Mouse (Mus musculus): ENCODE results near the gene Tmem222. TPM values are rescaled to one million over a fixed set of nuclear protein-coding genes. Genes with fewer than 3 reads are reported as not detected.

The Tmem222 gene
- polyA plus RNA-seq, 1 experiment: 143 TPM

DNA sequence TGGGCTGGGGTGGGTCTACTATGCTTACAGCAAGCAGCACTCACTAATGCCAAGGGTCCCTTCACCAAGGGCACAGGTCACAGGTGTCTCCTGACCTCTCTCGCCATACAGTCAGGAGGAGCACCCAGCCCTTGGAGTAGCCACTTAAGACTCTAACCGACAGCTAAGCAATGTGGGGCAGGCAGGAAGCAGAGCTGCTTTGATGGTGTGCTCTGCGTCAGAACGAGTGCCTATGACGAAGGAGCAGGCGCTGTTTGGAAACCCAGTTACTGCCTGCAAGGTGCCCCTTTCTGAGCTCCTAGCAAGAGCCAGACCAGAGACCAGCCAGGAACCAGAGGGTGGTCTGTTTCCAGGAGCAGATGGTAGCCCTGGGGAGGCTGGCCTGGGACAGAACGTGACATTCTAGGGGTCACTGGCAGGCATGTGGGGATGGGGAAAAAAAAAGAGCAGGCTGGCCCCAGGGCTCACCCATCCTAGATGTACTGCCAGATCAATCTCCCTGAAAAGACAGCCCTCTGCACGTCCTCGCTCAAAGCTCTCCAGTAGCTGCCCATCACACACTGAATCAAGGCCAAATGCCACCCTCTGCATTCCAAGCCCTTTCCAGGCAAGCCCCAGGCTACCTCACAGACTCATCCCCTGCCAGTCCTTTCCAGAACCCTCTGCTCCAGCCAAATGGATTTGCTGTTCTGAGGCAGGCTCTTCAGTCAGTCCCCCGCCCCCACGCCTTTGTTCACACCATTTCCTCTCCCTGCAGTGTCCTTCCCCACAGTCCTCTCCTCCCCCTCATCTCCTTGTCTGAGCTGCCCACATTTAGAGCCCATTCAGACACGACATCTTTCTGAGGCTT lies 21.1 kb upstream of the Tmem222 start:
- no peaks in the 10 kb centered on the region for H3K27me3 ChIP-seq (ENCODE audit: control insufficient read depth, insufficient read depth, low read length)
- H3K4me3 ChIP-seq (ENCODE audit: control insufficient read depth, insufficient read depth, low read length): no peak overlapping the region
- peak overlapping the region; percentile 88 for H3K27ac ChIP-seq (ENCODE audit: control insufficient read depth, insufficient read depth, low read length)
- 33% methylated on average over 12 of the region's 12 CpGs for WGBS
- H3K4me1 ChIP-seq (replicated peaks; ENCODE audit: control insufficient read depth, insufficient read depth, low read length): peaks cover 22% of the 10 kb centered on the region
- peaks cover 25% of the 10 kb centered on the region for H3K36me3 ChIP-seq (ENCODE audit: control insufficient read depth, insufficient read depth, low read length)
- TF ChIP-seq CTCF (IDR thresholded peaks at IDR 0.05; ENCODE audit: borderline replicate concordance, control insufficient read depth, extremely low read depth, insufficient read depth, low read length, poor library complexity): no peak
- TF ChIP-seq POLR2A (IDR thresholded peaks at IDR 0.05; ENCODE audit: control insufficient read depth, extremely low read depth, insufficient read depth, low read length, poor library complexity): peak; percentile 40; the same call in 1 of the 2 replicates
- DNase-seq: peak; percentile 74

DNA sequence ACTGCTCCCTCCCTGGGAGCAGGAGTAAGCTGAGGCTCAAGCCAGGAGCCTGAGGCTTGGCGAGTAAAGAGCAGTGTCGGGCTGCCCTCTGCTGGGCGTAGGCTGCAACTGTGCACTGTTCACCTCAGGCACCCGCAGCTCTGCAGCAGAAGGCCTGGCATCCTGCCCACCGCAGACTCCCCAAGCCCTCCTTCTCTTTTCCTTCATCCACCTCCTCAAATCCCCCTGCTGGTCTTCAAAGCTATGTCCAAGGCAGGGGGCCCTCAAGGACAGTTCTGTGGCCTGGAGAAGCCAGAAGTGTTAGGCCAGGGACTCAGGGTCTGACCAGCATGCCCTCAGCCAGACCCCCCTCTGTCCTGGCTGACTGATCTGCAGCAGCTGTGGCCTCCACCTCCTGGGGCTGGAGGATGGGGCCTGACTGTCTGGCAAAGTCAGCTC lies 20.2 kb upstream of the Tmem222 start:
- Histone ChIP-seq H3K27ac (ENCODE audit: control insufficient read depth, insufficient read depth, low read length) (peak overlapping the region; percentile 81), H3K27me3 (ENCODE audit: control insufficient read depth, insufficient read depth, low read length) (no peaks in the 10 kb centered on the region), H3K36me3 (ENCODE audit: control insufficient read depth, insufficient read depth, low read length) (peaks cover 25% of the 10 kb centered on the region), H3K4me1 (replicated peaks; ENCODE audit: control insufficient read depth, insufficient read depth, low read length) (peaks cover 31% of the 10 kb centered on the region), H3K4me3 (ENCODE audit: control insufficient read depth, insufficient read depth, low read length) (no peak overlapping the region)
- no peak for TF ChIP-seq POLR2A (IDR thresholded peaks at IDR 0.05; ENCODE audit: control insufficient read depth, extremely low read depth, insufficient read depth, low read length, poor library complexity)
- TF ChIP-seq CTCF (IDR thresholded peaks at IDR 0.05; ENCODE audit: borderline replicate concordance, control insufficient read depth, extremely low read depth, insufficient read depth, low read length, poor library complexity): peak; percentile 96
- 5% methylated on average over 5 of the region's 5 CpGs for WGBS
- DNase-seq: peak; percentile 88

DNA sequence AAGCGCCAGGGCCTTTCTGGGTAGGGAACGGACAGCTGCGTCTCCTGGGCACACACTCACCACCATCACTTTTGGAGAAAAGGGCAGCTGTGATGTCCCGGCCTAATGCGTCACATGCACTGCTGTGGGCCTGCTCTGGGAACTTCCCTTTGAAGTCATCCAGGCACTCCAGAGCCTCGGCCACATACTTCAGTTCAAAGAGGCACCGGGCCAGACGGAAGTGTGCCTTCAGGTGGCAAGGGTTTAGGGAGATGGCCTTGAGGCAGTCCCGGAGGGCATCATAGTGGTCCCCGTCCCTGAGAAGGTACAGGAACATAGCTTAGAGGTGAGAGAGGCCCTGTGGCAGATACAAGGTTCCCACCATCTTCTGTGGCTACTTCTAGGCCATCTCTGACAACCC lies 19.8 kb upstream of the Tmem222 start:
- H3K27me3 ChIP-seq (ENCODE audit: control insufficient read depth, insufficient read depth, low read length): no peaks in the 10 kb centered on the region
- DNase-seq: peak; percentile 19
- no peak overlapping the region for H3K27ac ChIP-seq (ENCODE audit: control insufficient read depth, insufficient read depth, low read length)
- no peak overlapping the region for H3K4me3 ChIP-seq (ENCODE audit: control insufficient read depth, insufficient read depth, low read length)
- H3K36me3 ChIP-seq (ENCODE audit: control insufficient read depth, insufficient read depth, low read length): peaks cover 25% of the 10 kb centered on the region
- H3K4me1 ChIP-seq (replicated peaks; ENCODE audit: control insufficient read depth, insufficient read depth, low read length): peaks cover 36% of the 10 kb centered on the region
- WGBS: 78% methylated on average over 10 of the region's 10 CpGs
- TF ChIP-seq CTCF (IDR thresholded peaks at IDR 0.05; ENCODE audit: borderline replicate concordance, control insufficient read depth, extremely low read depth, insufficient read depth, low read length, poor library complexity): no peak
- no peak for TF ChIP-seq POLR2A (IDR thresholded peaks at IDR 0.05; ENCODE audit: control insufficient read depth, extremely low read depth, insufficient read depth, low read length, poor library complexity)

DNA sequence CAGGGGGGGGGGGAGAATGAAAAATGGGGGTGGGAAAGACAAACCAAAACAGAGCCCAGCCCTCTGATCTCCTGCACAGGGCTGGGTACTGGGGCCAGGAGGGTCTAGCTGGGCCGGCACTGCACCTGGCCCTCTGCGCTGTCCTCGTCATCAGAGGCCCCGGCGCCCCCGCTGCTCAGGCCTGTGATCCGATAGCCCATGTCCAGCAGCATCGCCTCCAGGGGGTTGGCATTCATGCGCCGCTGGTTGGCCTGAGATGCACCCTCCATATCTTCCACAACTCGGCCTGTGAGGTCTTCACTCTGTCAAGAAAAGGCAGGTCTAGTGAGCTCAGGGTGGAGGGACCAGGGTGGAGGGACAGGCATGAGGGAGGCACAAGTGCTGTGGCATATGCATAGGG lies 16.5 kb upstream of the Tmem222 start:
- Histone ChIP-seq H3K27me3 (ENCODE audit: control insufficient read depth, insufficient read depth, low read length) (no peaks in the 10 kb centered on the region), H3K4me1 (replicated peaks; ENCODE audit: control insufficient read depth, insufficient read depth, low read length) (peaks cover 31% of the 10 kb centered on the region), H3K36me3 (ENCODE audit: control insufficient read depth, insufficient read depth, low read length) (peaks cover 13% of the 10 kb centered on the region), H3K4me3 (ENCODE audit: control insufficient read depth, insufficient read depth, low read length) (no peak overlapping the region), H3K27ac (ENCODE audit: control insufficient read depth, insufficient read depth, low read length) (no peak overlapping the region)
- TF ChIP-seq CTCF (IDR thresholded peaks at IDR 0.05; ENCODE audit: borderline replicate concordance, control insufficient read depth, extremely low read depth, insufficient read depth, low read length, poor library complexity) (no peak), POLR2A (IDR thresholded peaks at IDR 0.05; ENCODE audit: control insufficient read depth, extremely low read depth, insufficient read depth, low read length, poor library complexity) (no peak)
- no peak for DNase-seq
- whole genome bisulfite sequencing: 95% methylated on average over 11 of the region's 11 CpGs

DNA sequence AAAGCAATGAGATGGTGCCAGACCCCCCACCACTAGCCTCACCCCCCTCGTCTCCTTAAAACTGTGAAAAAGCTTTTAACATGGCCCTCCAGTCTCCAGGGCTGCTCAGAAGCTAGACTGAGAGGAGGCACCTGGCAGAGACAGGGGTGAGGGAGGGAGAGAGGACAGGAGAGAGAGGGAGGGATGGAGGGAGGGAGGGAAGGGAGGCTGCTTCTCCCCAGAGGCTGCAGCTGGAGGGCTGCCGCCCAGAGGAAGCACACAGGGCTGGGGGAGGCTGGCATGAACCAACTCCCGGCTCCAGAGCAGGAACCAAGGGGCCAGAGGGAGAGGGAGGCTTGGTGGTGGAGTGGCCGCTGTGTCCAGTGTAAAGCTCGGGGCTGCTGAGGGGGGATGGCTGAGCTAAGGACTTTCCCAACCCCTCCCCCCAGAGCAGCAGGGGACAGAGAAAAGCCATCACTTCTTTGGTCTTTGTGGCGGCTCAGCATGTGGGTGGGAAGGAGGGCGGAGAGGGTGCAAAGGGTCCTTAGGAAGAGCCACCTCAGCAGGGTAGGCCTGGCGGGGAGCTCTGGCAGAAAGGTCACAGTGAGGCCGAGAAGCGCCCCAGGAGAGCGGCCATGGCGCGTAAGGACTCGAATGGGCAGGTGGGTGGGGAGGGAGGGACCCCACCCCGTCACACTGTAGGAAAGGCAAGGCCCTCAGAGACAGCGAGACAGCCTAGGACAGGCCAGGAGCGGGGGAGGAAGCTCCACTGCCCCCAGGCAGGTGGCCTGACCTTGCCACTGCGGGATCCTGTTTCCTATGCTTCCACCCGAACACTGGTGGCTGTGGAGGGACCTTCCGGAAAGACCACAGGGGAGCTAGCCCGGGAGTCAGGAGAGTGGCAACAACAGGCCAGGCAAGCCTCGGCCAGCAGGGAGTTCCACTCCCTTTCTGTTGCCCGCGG lies 15.6 kb upstream of the Tmem222 start:
- no peaks in the 10 kb centered on the region for H3K27me3 ChIP-seq (ENCODE audit: control insufficient read depth, insufficient read depth, low read length)
- TF ChIP-seq POLR2A (IDR thresholded peaks at IDR 0.05; ENCODE audit: control insufficient read depth, extremely low read depth, insufficient read depth, low read length, poor library complexity): no peak
- TF ChIP-seq CTCF (IDR thresholded peaks at IDR 0.05; ENCODE audit: borderline replicate concordance, control insufficient read depth, extremely low read depth, insufficient read depth, low read length, poor library complexity): no peak
- 37% methylated on average over 24 of the region's 24 CpGs for WGBS
- peak; percentile 55 for DNase-seq
- H3K27ac ChIP-seq (ENCODE audit: control insufficient read depth, insufficient read depth, low read length): peak overlapping the region; percentile 73
- no peak overlapping the region for H3K4me3 ChIP-seq (ENCODE audit: control insufficient read depth, insufficient read depth, low read length)
- H3K4me1 ChIP-seq (replicated peaks; ENCODE audit: control insufficient read depth, insufficient read depth, low read length): peaks cover 21% of the 10 kb centered on the region
- H3K36me3 ChIP-seq (ENCODE audit: control insufficient read depth, insufficient read depth, low read length): peaks cover 13% of the 10 kb centered on the region

DNA sequence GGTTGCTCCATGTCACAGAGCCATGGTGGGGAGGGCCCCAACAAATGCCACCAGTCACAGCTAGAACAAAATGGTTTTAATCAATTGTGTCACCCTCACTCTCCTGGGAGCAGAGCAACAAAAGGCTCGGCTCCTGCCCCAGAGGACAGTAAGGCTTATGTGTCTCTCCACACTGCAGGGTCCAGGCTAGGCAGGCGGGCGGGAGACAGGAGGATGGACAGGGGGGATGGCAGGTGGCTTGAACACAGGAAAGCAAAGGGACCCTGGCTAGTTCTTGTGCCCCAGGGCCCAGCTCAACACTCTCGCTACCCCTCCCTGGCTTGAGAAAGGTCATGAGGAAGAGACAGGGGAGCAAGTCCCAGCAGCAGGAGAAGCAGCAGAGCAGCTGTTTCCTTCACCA lies 14.8 kb upstream of the Tmem222 start:
- peaks cover 13% of the 10 kb centered on the region for H3K36me3 ChIP-seq (ENCODE audit: control insufficient read depth, insufficient read depth, low read length)
- no peak overlapping the region for H3K4me3 ChIP-seq (ENCODE audit: control insufficient read depth, insufficient read depth, low read length)
- peaks cover 17% of the 10 kb centered on the region for H3K4me1 ChIP-seq (replicated peaks; ENCODE audit: control insufficient read depth, insufficient read depth, low read length)
- no peak for TF ChIP-seq POLR2A (IDR thresholded peaks at IDR 0.05; ENCODE audit: control insufficient read depth, extremely low read depth, insufficient read depth, low read length, poor library complexity)
- no peak for TF ChIP-seq CTCF (IDR thresholded peaks at IDR 0.05; ENCODE audit: borderline replicate concordance, control insufficient read depth, extremely low read depth, insufficient read depth, low read length, poor library complexity)
- WGBS: 64% methylated on average over 4 of the region's 4 CpGs
- peak; percentile 27 for DNase-seq
- no peaks in the 10 kb centered on the region for H3K27me3 ChIP-seq (ENCODE audit: control insufficient read depth, insufficient read depth, low read length)
- H3K27ac ChIP-seq (ENCODE audit: control insufficient read depth, insufficient read depth, low read length): peak overlapping the region; percentile 48; the same call in 1 of the 2 replicates
